Mouse (Mus musculus): ENCODE data around the gene Tmem258.

- no peak; the same call in 1 of the 2 replicates for TF ChIP-seq CTCF (IDR thresholded peaks at IDR 0.05; ENCODE audit: low read depth)
- no peak for TF ChIP-seq EP300 (optimal IDR thresholded peaks at IDR 0.05)
Measured at GRCm38 (mm10) chr19:10205051-10205450, 1.2 kb downstream of the Tmem258 start.
